Mouse (Mus musculus) neural tube, embryonic 10.5 days (tissue): ENCODE data around the gene Tas2r107.
"Not testable (repeated sequence)": the region's sequence is repeated elsewhere in the genome, so short reads cannot be mapped to it uniquely, and the experiment has no call there.

Experiments used
- DNase-seq: peaks from one replicate; pipeline ENCODE4 v3.0.0-alpha.2; 2017; ENCODE audit warnings: low spot score; ENCODE audit errors: extremely low spot score

The Tas2r107 gene

GRCm38 (mm10) chr6:131660049-131660448, at the start of gene Tas2r107:
Gene Tas2r107, minus strand, starts transcription at chr6:131660149.
- DNase-seq, result no peak

GRCm38 (mm10) chr6:131689963-131690362, 30.0 kb upstream of the Tas2r107 start, which contains the start of gene Tas2r114:
Gene Tas2r114, minus strand, starts transcription at chr6:131690063.
- DNase-seq, result no peak

GRCm38 (mm10) chr6:131687395-131687794, 27.4 kb upstream of the Tas2r107 start, which contains the start of gene Tas2r105:
Gene Tas2r105, minus strand, starts transcription at chr6:131687495.
- no peak for DNase-seq

- no peak for DNase-seq
Observed at GRCm38 (mm10) chr6:131685644-131686043, 25.7 kb upstream of the Tas2r107 start, which contains the start of gene Tas2r104. Gene Tas2r104, minus strand, starts transcription at chr6:131685744.

- no peak for DNase-seq
Observed at GRCm38 (mm10) chr6:131678786-131679185, 18.8 kb upstream of the Tas2r107 start, which contains the start of gene Tas2r106. Gene Tas2r106, minus strand, starts transcription at chr6:131678886.

GRCm38 (mm10) chr6:131630812-131631211, 29.1 kb downstream of the Tas2r107 start, which contains the start of gene Tas2r130:
Gene Tas2r130, minus strand, starts transcription at chr6:131630912.
- DNase-seq, result no peak

- not testable (repeated sequence) for DNase-seq
Observed at GRCm38 (mm10) chr6:131609956-131610355, 50.0 kb downstream of the Tas2r107 start.
